Mouse (Mus musculus) kidney, postnatal 14 days (tissue): ENCODE results near the gene Hspg2.
A peak's percentile ranks its signal among the peaks of the same experiment; 100 is the strongest.

ENCODE experiments used
- DNase-seq: peaks from one replicate; pipeline ENCODE4 v3.0.0; 2022; ENCODE audit warnings: mixed read lengths

Gene Hspg2

GRCm38 (mm10) chr4:137461981-137462690, 6.4 kb upstream of the Hspg2 start:
- no peak for DNase-seq

- DNase-seq = no peak
Measured at GRCm38 (mm10) chr4:137465125-137465787, 3.3 kb upstream of the Hspg2 start.

- no peak for DNase-seq
Measured at GRCm38 (mm10) chr4:137466991-137467390, 1.6 kb upstream of the Hspg2 start.

- no peak for DNase-seq
Measured at GRCm38 (mm10) chr4:137467525-137467924, 1.0 kb upstream of the Hspg2 start.

- DNase-seq = peak; percentile 62
Measured at GRCm38 (mm10) chr4:137469081-137469844, 694 bp downstream of the Hspg2 start.

GRCm38 (mm10) chr4:137469845-137470692, 1.5 kb downstream of the Hspg2 start:
- DNase-seq = no peak

GRCm38 (mm10) chr4:137470701-137471317, 2.2 kb downstream of the Hspg2 start:
- DNase-seq = peak; percentile 64

GRCm38 (mm10) chr4:137471326-137471725, 2.8 kb downstream of the Hspg2 start:
- no peak for DNase-seq

GRCm38 (mm10) chr4:137473240-137473639, 4.7 kb downstream of the Hspg2 start:
- DNase-seq = no peak

GRCm38 (mm10) chr4:137473701-137474388, 5.3 kb downstream of the Hspg2 start:
- no peak for DNase-seq

- no peak for DNase-seq
Measured at GRCm38 (mm10) chr4:137474694-137475093, 6.1 kb downstream of the Hspg2 start.

GRCm38 (mm10) chr4:137475271-137476050, 6.9 kb downstream of the Hspg2 start:
- DNase-seq = no peak

GRCm38 (mm10) chr4:137476065-137476760, 7.6 kb downstream of the Hspg2 start:
- peak; percentile 66 for DNase-seq

GRCm38 (mm10) chr4:137476761-137477237, 8.2 kb downstream of the Hspg2 start:
- no peak for DNase-seq

GRCm38 (mm10) chr4:137477611-137478010, 9.0 kb downstream of the Hspg2 start:
- no peak for DNase-seq

GRCm38 (mm10) chr4:137478306-137478705, 9.7 kb downstream of the Hspg2 start:
- peak; percentile 64 for DNase-seq

GRCm38 (mm10) chr4:137479757-137480156, 11.2 kb downstream of the Hspg2 start:
- peak; percentile 85 for DNase-seq

GRCm38 (mm10) chr4:137480191-137480992, 11.8 kb downstream of the Hspg2 start:
- peak; percentile 86 for DNase-seq

GRCm38 (mm10) chr4:137480993-137481340, 12.4 kb downstream of the Hspg2 start:
- DNase-seq = no peak
